Mouse (Mus musculus) midbrain, embryonic 12.5 days (tissue): ENCODE measurements around the gene Fgfr2. TPM values are rescaled to one million over a fixed set of nuclear protein-coding genes. Genes with fewer than 3 reads are reported as not detected.
A peak's percentile ranks its signal among the peaks of the same experiment; 100 is the strongest.

ENCODE experiments used
- ATAC-seq: fragments of 200-750 bp; cut with Nextera tagmentation; 2 replicates; pipeline ENCODE4 v1.8.0; 2017; ENCODE audit warnings: low read depth, moderate TSS enrichment, moderate library complexity; ENCODE audit not compliant: low FRiP score
- H3K27ac ChIP-seq: fragments of 300-500 bp; sonication (generic); replicated peaks from 2 replicates; pipeline ENCODE4 v1.5.1; 2016; ENCODE audit warnings: mild to moderate bottlenecking
- H3K27me3 ChIP-seq: fragments of 300-500 bp; sonication (generic); 2 replicates; pipeline ENCODE4 v1.6.1; 2016; ENCODE audit warnings: mild to moderate bottlenecking
- H3K36me3 ChIP-seq: fragments of 300-500 bp; sonication (generic); 2 replicates; pipeline ENCODE4 v1.6.1; 2016
- H3K4me1 ChIP-seq: fragments of 300-500 bp; sonication (generic); 2 replicates; pipeline ENCODE4 v1.6.1; 2016
- H3K4me2 ChIP-seq: fragments of 300-500 bp; sonication (generic); replicated peaks from 2 replicates; pipeline ENCODE4 v1.6.1; 2016; ENCODE audit warnings: mild to moderate bottlenecking, moderate library complexity
- H3K4me3 ChIP-seq: fragments of 300-500 bp; sonication (generic); 2 replicates; pipeline ENCODE4 v1.5.1; 2016; ENCODE audit warnings: mild to moderate bottlenecking
- H3K9ac ChIP-seq: fragments of 300-500 bp; sonication (generic); replicated peaks from 2 replicates; pipeline ENCODE4 v1.6.1; 2016; ENCODE audit warnings: mild to moderate bottlenecking, moderate library complexity
- H3K9me3 ChIP-seq: fragments of 300-500 bp; sonication (generic); 2 replicates; pipeline ENCODE4 v1.6.1; 2016; ENCODE audit warnings: mild to moderate bottlenecking
- WGBS: fragments of 180-500 bp; shearing (Covaris S2); methylation state at CpG from one replicate; pipeline ENCODE4 v1.1.7; 2016; 5-methylcytosine and 5-hydroxymethylcytosine counted together
- polyA plus RNA-seq: library from polyadenylated mRNA; unstranded; fragments of >200 nt; fragmentation: Nextera tagmentation; extraction: Ambion mirVana; gene quantifications from 2 replicates; pipeline ENCODE4 v1.2.1, GENCODE M21; 2016

The Fgfr2 gene
- polyA plus RNA-seq, 1 experiment from 2014 or later: 96.5 TPM

GRCm38 (mm10) chr7:132767233-132767998 lies 355.7 kb downstream of the Fgfr2 start:
- H3K27me3 ChIP-seq: no peaks in the 10 kb centered on the region
- peaks cover 38% of the 10 kb centered on the region for H3K4me1 ChIP-seq
- no peak overlapping the region for H3K4me2 ChIP-seq
- no peak overlapping the region for H3K4me3 ChIP-seq
- peak overlapping the region; percentile 36; the same call in 1 of the 2 replicates for H3K27ac ChIP-seq
- no peaks in the 10 kb centered on the region for H3K9me3 ChIP-seq
- ATAC-seq: 0 out of 2 replicates have a peak, but pooled peaks have one; percentile 34
- H3K36me3 ChIP-seq: peaks cover 35% of the 10 kb centered on the region; the same call in 1 of the 2 replicates
- H3K9ac ChIP-seq: no peak overlapping the region
- 48% methylated on average over 12 of the region's 12 CpGs for WGBS

- peak overlapping the region; percentile 40; the same call in 1 of the 2 replicates for H3K27ac ChIP-seq
- H3K4me3 ChIP-seq: no peak overlapping the region
- H3K4me1 ChIP-seq: peaks cover 34% of the 10 kb centered on the region
- peaks cover 27% of the 10 kb centered on the region; the same call in 1 of the 2 replicates for H3K36me3 ChIP-seq
- WGBS: 89% methylated on average over 11 of the region's 11 CpGs
- H3K27me3 ChIP-seq: no peaks in the 10 kb centered on the region
- no peak for ATAC-seq
- no peaks in the 10 kb centered on the region for H3K9me3 ChIP-seq
- H3K4me2 ChIP-seq: no peak overlapping the region
- H3K9ac ChIP-seq: no peak overlapping the region
Measured at GRCm38 (mm10) chr7:132766235-132766871, 356.8 kb downstream of the Fgfr2 start.

- no peak overlapping the region for H3K4me3 ChIP-seq
- no peak overlapping the region for H3K27ac ChIP-seq
- H3K36me3 ChIP-seq: peaks cover 26% of the 10 kb centered on the region; the same call in 1 of the 2 replicates
- H3K9ac ChIP-seq: no peak overlapping the region
- H3K9me3 ChIP-seq: no peaks in the 10 kb centered on the region
- H3K27me3 ChIP-seq: no peaks in the 10 kb centered on the region
- ATAC-seq: no peak
- peaks cover 33% of the 10 kb centered on the region for H3K4me1 ChIP-seq
- no peak overlapping the region for H3K4me2 ChIP-seq
- 84% methylated on average over 3 of the region's 3 CpGs for WGBS
Measured at GRCm38 (mm10) chr7:132765629-132766186, 357.4 kb downstream of the Fgfr2 start.

- Histone ChIP-seq H3K27me3 (no peaks in the 10 kb centered on the region), H3K4me1 (peaks cover 33% of the 10 kb centered on the region), H3K9ac (no peak overlapping the region), H3K36me3 (peaks cover 21% of the 10 kb centered on the region; the same call in 1 of the 2 replicates), H3K9me3 (no peaks in the 10 kb centered on the region), H3K4me3 (no peak overlapping the region), H3K4me2 (no peak overlapping the region), H3K27ac (no peak overlapping the region)
- ATAC-seq: no peak
- WGBS: 86% methylated on average over 4 of the region's 4 CpGs
Measured at GRCm38 (mm10) chr7:132764896-132765491, 358.2 kb downstream of the Fgfr2 start.

- ATAC-seq: no peak
- Histone ChIP-seq H3K9ac (no peak overlapping the region), H3K4me1 (peaks cover 33% of the 10 kb centered on the region), H3K27ac (no peak overlapping the region), H3K4me3 (no peak overlapping the region), H3K4me2 (no peak overlapping the region), H3K36me3 (peaks cover 21% of the 10 kb centered on the region), H3K9me3 (no peaks in the 10 kb centered on the region), H3K27me3 (no peaks in the 10 kb centered on the region)
- WGBS: 97% methylated on average over 4 of the region's 4 CpGs
Measured at GRCm38 (mm10) chr7:132764314-132764713, 358.8 kb downstream of the Fgfr2 start.

- Histone ChIP-seq H3K9me3 (no peaks in the 10 kb centered on the region), H3K4me3 (no peak overlapping the region), H3K36me3 (peaks cover 22% of the 10 kb centered on the region), H3K27ac (no peak overlapping the region), H3K4me1 (peaks cover 33% of the 10 kb centered on the region), H3K9ac (no peak overlapping the region), H3K4me2 (no peak overlapping the region), H3K27me3 (no peaks in the 10 kb centered on the region)
- ATAC-seq: no peak
- WGBS: 92% methylated on average over 5 of the region's 5 CpGs
Measured at GRCm38 (mm10) chr7:132763911-132764310, 359.2 kb downstream of the Fgfr2 start.

GRCm38 (mm10) chr7:132763351-132763750 lies 359.8 kb downstream of the Fgfr2 start:
- peaks cover 30% of the 10 kb centered on the region for H3K4me1 ChIP-seq

GRCm38 (mm10) chr7:132761409-132761808 lies 361.7 kb downstream of the Fgfr2 start:
- Histone ChIP-seq H3K4me2 (no peak overlapping the region), H3K4me1 (peaks cover 14% of the 10 kb centered on the region), H3K36me3 (peaks cover 39% of the 10 kb centered on the region), H3K9ac (no peak overlapping the region), H3K9me3 (no peaks in the 10 kb centered on the region), H3K27me3 (no peaks in the 10 kb centered on the region), H3K4me3 (no peak overlapping the region), H3K27ac (no peak overlapping the region)
- no peak for ATAC-seq
- WGBS: 87% methylated on average over 2 of the region's 2 CpGs

More at GRCm38 (mm10) chr7:132763351-132763750, 359.8 kb downstream of the Fgfr2 start:
- no peak overlapping the region for H3K4me3 ChIP-seq
- 96% methylated on average over 6 of the region's 6 CpGs for WGBS
- H3K4me2 ChIP-seq: no peak overlapping the region
- no peaks in the 10 kb centered on the region for H3K9me3 ChIP-seq
- no peak overlapping the region for H3K9ac ChIP-seq
- ATAC-seq: no peak
- H3K27me3 ChIP-seq: no peaks in the 10 kb centered on the region
- H3K36me3 ChIP-seq: peaks cover 28% of the 10 kb centered on the region
- no peak overlapping the region for H3K27ac ChIP-seq

GRCm38 (mm10) chr7:132760589-132761180 lies 362.5 kb downstream of the Fgfr2 start:
- Histone ChIP-seq H3K4me3 (no peak overlapping the region), H3K9me3 (no peaks in the 10 kb centered on the region), H3K4me1 (peaks cover 6% of the 10 kb centered on the region; the same call in 1 of the 2 replicates), H3K4me2 (no peak overlapping the region), H3K27me3 (no peaks in the 10 kb centered on the region), H3K9ac (no peak overlapping the region), H3K36me3 (peaks cover 40% of the 10 kb centered on the region), H3K27ac (no peak overlapping the region)
- WGBS: 92% methylated on average over 6 of the region's 6 CpGs
- ATAC-seq: no peak

GRCm38 (mm10) chr7:132759926-132760325 lies 363.2 kb downstream of the Fgfr2 start:
- H3K27ac ChIP-seq: peak overlapping the region; percentile 43; the same call in 1 of the 2 replicates

GRCm38 (mm10) chr7:132759405-132759891 lies 363.7 kb downstream of the Fgfr2 start:
- WGBS: 95% methylated on average over 22 of the region's 22 CpGs
- H3K4me1 ChIP-seq: peaks cover 7% of the 10 kb centered on the region
- H3K36me3 ChIP-seq: peaks cover 37% of the 10 kb centered on the region
- peak overlapping the region; percentile 25; the same call in 1 of the 2 replicates for H3K27ac ChIP-seq
- H3K27me3 ChIP-seq: no peaks in the 10 kb centered on the region
- no peak for ATAC-seq
- H3K9ac ChIP-seq: no peak overlapping the region
- no peaks in the 10 kb centered on the region for H3K9me3 ChIP-seq
- H3K4me3 ChIP-seq: no peak overlapping the region
- no peak overlapping the region for H3K4me2 ChIP-seq

More at GRCm38 (mm10) chr7:132759926-132760325, 363.2 kb downstream of the Fgfr2 start:
- H3K4me1 ChIP-seq: peaks cover 3% of the 10 kb centered on the region
- H3K4me3 ChIP-seq: no peak overlapping the region
- H3K9me3 ChIP-seq: no peaks in the 10 kb centered on the region
- no peak for ATAC-seq
- no peak overlapping the region for H3K4me2 ChIP-seq
- no peaks in the 10 kb centered on the region for H3K27me3 ChIP-seq
- no peak overlapping the region for H3K9ac ChIP-seq
- peaks cover 40% of the 10 kb centered on the region for H3K36me3 ChIP-seq
- 88% methylated on average over 6 of the region's 6 CpGs for WGBS
